Mouse (Mus musculus): ENCODE data around the gene Kif19a. TPM values are rescaled to one million over a fixed set of nuclear protein-coding genes. Genes with fewer than 3 reads are reported as not detected.

Kif19a gene
- polyA plus RNA-seq, 1 experiment: 6.3 TPM

DNA sequence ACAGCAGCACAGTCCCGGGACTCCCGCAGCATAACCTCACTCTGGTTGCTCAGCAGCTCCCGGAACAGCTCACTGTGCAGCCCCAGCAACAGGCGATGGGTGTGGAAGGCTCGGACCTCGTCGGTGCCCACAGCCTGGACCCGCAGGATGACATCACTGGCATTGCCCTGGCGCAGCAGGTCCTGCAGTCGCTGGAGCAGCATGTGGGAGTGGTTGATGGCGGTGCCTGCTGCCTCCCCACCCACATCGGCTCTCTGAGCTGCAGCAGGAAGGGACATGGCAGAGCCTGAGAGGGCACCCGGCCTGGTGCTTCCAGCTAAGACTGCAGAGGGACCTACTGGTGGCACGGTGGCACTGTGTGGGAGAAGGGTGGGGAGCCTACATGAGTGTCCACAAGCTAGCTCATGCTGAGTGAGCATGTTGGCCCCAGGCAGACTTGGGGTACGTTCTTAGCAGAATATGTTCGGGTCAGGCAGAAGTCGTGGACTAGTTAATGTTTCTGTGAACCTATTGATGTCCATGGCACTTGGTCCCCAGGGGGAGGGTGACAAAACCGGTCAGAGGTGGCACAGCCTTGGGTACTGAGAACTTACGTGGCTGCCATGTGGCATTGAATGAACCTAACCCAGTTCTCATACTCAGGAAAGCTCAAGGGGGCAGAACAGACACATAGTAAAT, 28.8 kb downstream of the Kif19a start:
- H3K4me1 ChIP-seq (ENCODE audit: control insufficient read depth, insufficient read depth, low read length): peaks cover 2% of the 10 kb centered on the region
- 64% methylated on average over 19 of the region's 19 CpGs for WGBS

DNA sequence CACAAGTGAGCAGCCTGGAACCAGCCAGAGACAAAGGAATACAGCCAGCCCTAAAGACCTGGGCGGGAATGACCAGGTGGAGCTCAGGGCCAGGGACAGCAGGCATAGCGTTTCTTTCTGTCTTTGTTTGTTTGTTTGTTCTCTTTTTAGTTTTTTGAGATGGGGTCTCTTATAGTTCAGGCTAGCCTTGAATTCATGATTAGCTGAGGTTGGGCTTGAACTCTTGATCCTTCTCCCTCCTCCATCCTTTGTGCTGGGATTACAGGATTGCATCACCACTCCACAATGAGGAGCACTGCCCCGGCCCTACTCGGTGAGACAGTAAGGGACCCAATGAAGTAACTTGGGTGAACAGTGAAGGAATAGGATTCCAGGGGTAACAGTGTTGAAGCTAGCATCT, 29.5 kb downstream of the Kif19a start:
- 74% methylated on average over 4 of the region's 4 CpGs for WGBS
- TF ChIP-seq CTCF (IDR thresholded peaks at IDR 0.05; ENCODE audit: control insufficient read depth, insufficient read depth, low read length) (no peak), POLR2A (IDR thresholded peaks at IDR 0.05; ENCODE audit: borderline replicate concordance, control insufficient read depth, low read depth, low read length) (no peak)
- H3K4me3 ChIP-seq (replicated peaks; ENCODE audit: control insufficient read depth, low read depth, low read length): no peak overlapping the region
- peaks cover 2% of the 10 kb centered on the region for H3K4me1 ChIP-seq (ENCODE audit: control insufficient read depth, insufficient read depth, low read length)
- no peak overlapping the region for H3K27ac ChIP-seq (ENCODE audit: control insufficient read depth, insufficient read depth, low read depth, low read length, poor library complexity)

More for the DNA sequence above, 28.8 kb downstream of the Kif19a start:
- H3K27ac ChIP-seq (ENCODE audit: control insufficient read depth, insufficient read depth, low read depth, low read length, poor library complexity): no peak overlapping the region
- H3K4me3 ChIP-seq (replicated peaks; ENCODE audit: control insufficient read depth, low read depth, low read length): no peak overlapping the region
- TF ChIP-seq CTCF (IDR thresholded peaks at IDR 0.05; ENCODE audit: control insufficient read depth, insufficient read depth, low read length): no peak
- TF ChIP-seq POLR2A (IDR thresholded peaks at IDR 0.05; ENCODE audit: borderline replicate concordance, control insufficient read depth, low read depth, low read length): no peak

DNA sequence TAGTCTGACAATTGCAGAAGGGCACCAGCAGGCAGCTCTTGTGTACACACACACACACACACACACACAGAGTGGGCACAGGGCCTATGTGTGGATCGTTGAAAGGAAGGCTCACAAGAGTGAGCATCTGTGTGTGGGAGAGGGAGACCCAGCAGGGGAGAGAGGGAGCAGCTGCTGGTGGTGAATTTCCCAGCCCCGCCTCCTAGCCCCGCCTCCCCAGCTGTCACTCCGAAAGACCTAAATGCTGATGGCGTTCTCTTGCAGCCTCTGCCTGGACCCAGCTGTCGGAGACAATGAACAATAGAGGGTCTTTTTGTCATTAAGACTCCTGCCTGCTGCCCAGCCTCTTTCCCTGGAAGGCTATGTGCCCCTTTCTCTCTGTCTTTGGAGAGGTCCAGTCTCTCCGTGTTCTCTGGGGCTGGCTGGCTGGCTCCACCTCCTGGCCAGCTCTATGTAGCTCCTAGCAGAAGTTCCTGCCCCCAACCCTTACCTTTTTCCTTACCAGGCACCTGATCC, 30.1 kb downstream of the Kif19a start:
- WGBS: under 1% methylated on average over 7 of the region's 7 CpGs
- TF ChIP-seq POLR2A (IDR thresholded peaks at IDR 0.05; ENCODE audit: borderline replicate concordance, control insufficient read depth, low read depth, low read length) (no peak), CTCF (IDR thresholded peaks at IDR 0.05; ENCODE audit: control insufficient read depth, insufficient read depth, low read length) (peak; percentile 26; the same call in 1 of the 2 replicates)
- H3K27ac ChIP-seq (ENCODE audit: control insufficient read depth, insufficient read depth, low read depth, low read length, poor library complexity): no peak overlapping the region
- H3K4me1 ChIP-seq (ENCODE audit: control insufficient read depth, insufficient read depth, low read length): peaks cover 2% of the 10 kb centered on the region
- peak overlapping the region; percentile 27 for H3K4me3 ChIP-seq (replicated peaks; ENCODE audit: control insufficient read depth, low read depth, low read length)

DNA sequence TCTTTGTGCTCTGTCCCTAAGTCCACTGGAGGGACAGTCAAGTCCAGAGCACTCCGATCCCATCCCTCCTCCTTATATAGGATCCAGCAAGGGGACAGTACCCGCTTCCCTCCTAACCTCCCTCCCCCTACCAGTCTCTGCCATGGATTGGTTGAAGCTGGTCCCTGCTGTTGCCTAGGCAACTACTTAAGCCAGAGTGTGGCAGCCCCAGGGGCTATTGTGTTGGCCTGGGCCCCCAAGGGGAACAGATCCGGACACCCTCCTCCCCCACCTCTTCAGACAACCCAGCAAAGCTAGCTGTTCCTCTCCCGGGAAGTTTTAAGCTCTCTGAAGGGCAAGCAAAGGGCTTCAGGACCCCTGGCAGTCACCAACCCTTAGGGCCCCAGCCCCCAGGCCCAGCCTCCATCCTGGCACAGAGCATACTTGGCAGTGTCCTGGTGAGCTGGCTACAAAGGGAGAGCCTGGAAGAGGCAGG, 30.7 kb downstream of the Kif19a start, which contains the start of gene Btbd17:
Gene Btbd17, minus strand, starts transcription at position 98 of the 475 bp plus-strand sequence.
- Histone ChIP-seq H3K4me1 (ENCODE audit: control insufficient read depth, insufficient read depth, low read length) (peaks cover 2% of the 10 kb centered on the region), H3K27ac (ENCODE audit: control insufficient read depth, insufficient read depth, low read depth, low read length, poor library complexity) (no peak within 1 kb of the TSS), H3K4me3 (replicated peaks; ENCODE audit: control insufficient read depth, low read depth, low read length) (peak within 1 kb of the TSS; percentile 27)
- 34% methylated on average over 4 of the region's 4 CpGs for WGBS
- TF ChIP-seq CTCF (IDR thresholded peaks at IDR 0.05; ENCODE audit: control insufficient read depth, insufficient read depth, low read length) (no peak), POLR2A (IDR thresholded peaks at IDR 0.05; ENCODE audit: borderline replicate concordance, control insufficient read depth, low read depth, low read length) (no peak)

DNA sequence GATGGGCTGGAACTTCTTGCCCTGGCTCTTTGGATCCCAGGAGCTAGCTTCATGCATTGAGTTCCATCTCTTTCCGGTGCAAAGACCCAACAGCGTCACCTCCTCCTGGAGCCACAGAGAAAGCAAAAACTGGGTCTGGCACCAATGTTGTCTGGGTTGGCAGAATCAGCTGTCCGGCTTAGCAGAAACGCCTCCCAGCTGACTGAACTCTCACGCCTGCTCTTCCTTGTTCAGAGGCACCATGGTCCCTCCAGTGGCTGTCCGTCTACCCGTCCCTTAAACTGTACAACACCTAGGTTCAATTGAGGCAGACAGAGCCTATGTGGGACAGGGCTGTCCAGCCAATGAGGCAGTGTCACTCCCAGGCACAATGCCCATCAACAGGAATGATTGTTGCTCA, 32.0 kb downstream of the Kif19a start:
- no peak overlapping the region for H3K4me3 ChIP-seq (replicated peaks; ENCODE audit: control insufficient read depth, low read depth, low read length)
- H3K27ac ChIP-seq (ENCODE audit: control insufficient read depth, insufficient read depth, low read depth, low read length, poor library complexity): no peak overlapping the region
- TF ChIP-seq POLR2A (IDR thresholded peaks at IDR 0.05; ENCODE audit: borderline replicate concordance, control insufficient read depth, low read depth, low read length) (no peak), CTCF (IDR thresholded peaks at IDR 0.05; ENCODE audit: control insufficient read depth, insufficient read depth, low read length) (no peak)
- H3K4me1 ChIP-seq (ENCODE audit: control insufficient read depth, insufficient read depth, low read length): peaks cover 2% of the 10 kb centered on the region
- 88% methylated on average over 7 of the region's 7 CpGs for WGBS

DNA sequence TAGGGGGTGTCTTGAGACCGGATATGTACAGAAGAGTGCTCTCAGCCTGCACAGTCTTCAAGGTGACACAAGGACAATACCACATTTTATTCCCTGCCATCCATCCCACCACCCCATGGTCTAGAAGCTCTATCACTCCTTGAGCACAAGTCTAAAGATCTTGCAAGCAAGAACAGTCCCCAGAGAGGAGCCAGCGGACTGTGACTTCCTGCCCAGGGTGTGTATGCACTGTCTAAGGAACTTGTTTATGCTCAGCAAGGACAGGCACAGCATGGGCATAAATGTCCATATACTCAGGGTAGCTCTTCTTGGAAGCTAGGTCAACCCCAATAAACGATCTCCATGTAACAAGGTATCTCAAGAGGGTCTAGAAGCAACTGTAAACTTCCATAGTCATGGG, 32.8 kb downstream of the Kif19a start:
- H3K4me1 ChIP-seq (ENCODE audit: control insufficient read depth, insufficient read depth, low read length): peaks cover 2% of the 10 kb centered on the region
- H3K27ac ChIP-seq (ENCODE audit: control insufficient read depth, insufficient read depth, low read depth, low read length, poor library complexity): no peak overlapping the region
- H3K4me3 ChIP-seq (replicated peaks; ENCODE audit: control insufficient read depth, low read depth, low read length): no peak overlapping the region
- WGBS: 67% methylated on average over 3 of the region's 3 CpGs
- TF ChIP-seq POLR2A (IDR thresholded peaks at IDR 0.05; ENCODE audit: borderline replicate concordance, control insufficient read depth, low read depth, low read length) (no peak), CTCF (IDR thresholded peaks at IDR 0.05; ENCODE audit: control insufficient read depth, insufficient read depth, low read length) (no peak)

DNA sequence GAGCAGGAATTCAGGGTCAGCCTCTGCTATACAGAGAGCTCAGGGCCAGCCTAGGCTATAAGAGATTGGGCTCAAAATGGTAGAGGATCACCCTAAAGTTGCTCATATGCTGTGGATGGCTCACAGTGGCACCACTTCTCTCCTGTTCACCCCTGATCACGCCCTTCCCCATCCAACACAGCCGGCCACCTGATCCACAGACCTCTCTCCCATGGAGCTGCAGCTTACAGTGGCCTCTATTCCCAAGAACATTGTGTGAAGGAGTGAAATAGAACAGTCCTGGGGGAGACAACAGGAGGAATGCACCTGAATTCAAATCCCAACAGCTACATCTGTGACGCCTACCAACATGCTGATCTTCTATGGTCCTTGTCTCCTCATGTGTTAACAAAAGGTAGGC, 33.4 kb downstream of the Kif19a start, which contains the start of gene Gpr142:
Gene Gpr142, plus strand, starts transcription at position 301 of the 400 bp plus-strand sequence.
- H3K27ac ChIP-seq (ENCODE audit: control insufficient read depth, insufficient read depth, low read depth, low read length, poor library complexity): no peak within 1 kb of the TSS
- TF ChIP-seq CTCF (IDR thresholded peaks at IDR 0.05; ENCODE audit: control insufficient read depth, insufficient read depth, low read length) (no peak), POLR2A (IDR thresholded peaks at IDR 0.05; ENCODE audit: borderline replicate concordance, control insufficient read depth, low read depth, low read length) (no peak)
- whole genome bisulfite sequencing: 77% methylated on average over 3 of the region's 3 CpGs
- H3K4me1 ChIP-seq (ENCODE audit: control insufficient read depth, insufficient read depth, low read length): peaks cover 2% of the 10 kb centered on the region
- H3K4me3 ChIP-seq (replicated peaks; ENCODE audit: control insufficient read depth, low read depth, low read length): no peak within 1 kb of the TSS

DNA sequence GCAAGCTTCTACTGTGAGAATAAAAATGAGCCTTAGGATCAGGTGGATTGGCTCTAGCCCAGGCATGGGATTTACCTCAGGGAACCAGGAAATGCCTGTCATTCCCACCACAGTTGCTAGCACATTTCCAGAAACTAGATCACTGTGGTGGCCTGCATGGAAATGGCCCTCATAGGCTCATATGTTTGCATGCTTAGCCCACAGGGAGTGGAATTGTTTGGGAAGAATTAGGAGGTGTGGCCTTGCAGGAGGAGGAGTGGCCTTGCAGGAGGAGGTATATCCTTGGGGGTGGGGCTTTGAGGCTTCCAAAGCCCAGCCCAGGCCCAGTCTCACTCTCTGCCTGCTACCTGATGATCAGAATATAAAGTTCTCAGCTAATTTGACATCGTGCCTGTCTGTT, 36.7 kb downstream of the Kif19a start:
- 89% methylated on average over 1 of the region's 1 CpGs for WGBS
- peaks cover 2% of the 10 kb centered on the region for H3K4me1 ChIP-seq (ENCODE audit: control insufficient read depth, insufficient read depth, low read length)
- no peak for TF ChIP-seq CTCF (IDR thresholded peaks at IDR 0.05; ENCODE audit: control insufficient read depth, insufficient read depth, low read length)
- no peak for TF ChIP-seq POLR2A (IDR thresholded peaks at IDR 0.05; ENCODE audit: borderline replicate concordance, control insufficient read depth, low read depth, low read length)
- no peak overlapping the region for H3K4me3 ChIP-seq (replicated peaks; ENCODE audit: control insufficient read depth, low read depth, low read length)
- no peak overlapping the region for H3K27ac ChIP-seq (ENCODE audit: control insufficient read depth, insufficient read depth, low read depth, low read length, poor library complexity)
